Mouse (Mus musculus): ENCODE measurements around the gene Gm21900. TPM values are rescaled to one million over a fixed set of nuclear protein-coding genes. Genes with fewer than 3 reads are reported as not detected.
"Not testable (repeated sequence)": the region's sequence is repeated elsewhere in the genome, so short reads cannot be mapped to it uniquely, and the experiment has no call there.

Gm21900 gene
- not detected in 2 replicates for polyA plus RNA-seq (2015; fragmentation: Nextera tagmentation; extraction: Ambion mirVana)

GRCm38 (mm10) chrY:10616061-10616460, at the start of gene Gm21900:
Gene Gm21900 (plus strand): TSS chrY:10616361.
- H3K9ac ChIP-seq (replicated peaks); H3K4me2 ChIP-seq; H3K27ac ChIP-seq (replicated peaks); H3K9me3 ChIP-seq (replicated peaks); H3K4me1 ChIP-seq; H3K4me3 ChIP-seq (replicated peaks); H3K36me3 ChIP-seq; H3K27me3 ChIP-seq (replicated peaks); ATAC-seq (ENCODE audit: low FRiP score): not testable (repeated sequence)
- 84% methylated on average over 4 of the region's 4 CpGs for WGBS

- not testable (repeated sequence) for H3K4me2 ChIP-seq, H3K36me3 ChIP-seq
These were observed 27.4 kb downstream of the Gm21900 start for GRCm38 (mm10) chrY:10643516-10643915.

More at GRCm38 (mm10) chrY:10643516-10643915, 27.4 kb downstream of the Gm21900 start:
- H3K4me1 ChIP-seq; H3K9ac ChIP-seq (replicated peaks); H3K9me3 ChIP-seq (replicated peaks); H3K27ac ChIP-seq (replicated peaks); H3K27me3 ChIP-seq (replicated peaks); ATAC-seq (ENCODE audit: low FRiP score); H3K4me3 ChIP-seq (replicated peaks): not testable (repeated sequence)
- no CpG with 5 or more reads among the region's 25 CpGs for WGBS

Other genes with a start within 250 kb of the Gm21900 start
- gene Gm28510, start 203.6 kb upstream of the Gm21900 start, polyA plus RNA-seq (2015; fragmentation: Nextera tagmentation; extraction: Ambion mirVana) = not detected in 2 replicates
- gene Gm20737, start 80.3 kb upstream of the Gm21900 start, polyA plus RNA-seq (2015; fragmentation: Nextera tagmentation; extraction: Ambion mirVana) = not detected in 2 replicates
- not detected in 2 replicates for gene Gm21775, start 62.9 kb upstream of the Gm21900 start, polyA plus RNA-seq (2015; fragmentation: Nextera tagmentation; extraction: Ambion mirVana)
- gene Gm20777, start 136.1 kb downstream of the Gm21900 start, polyA plus RNA-seq (2015; fragmentation: Nextera tagmentation; extraction: Ambion mirVana) = not detected in 2 replicates